Mouse (Mus musculus): ENCODE measurements around the gene Robo3.

The Robo3 gene

GRCm38 (mm10) chr9:37368860-37369259 is 64.2 kb downstream of the Robo3 start:
- in situ Hi-C loops (cut with MboI, MseI), result no loop called here

GRCm38 (mm10) chr9:37368081-37368830 is 64.8 kb downstream of the Robo3 start:
- in situ Hi-C loops (cut with MboI, MseI), result no loop called here

- in situ Hi-C loops (cut with MboI, MseI), result no loop called here
These were observed 65.6 kb downstream of the Robo3 start, which contains the start of gene Hepacam for GRCm38 (mm10) chr9:37367301-37368080. TSS of gene Hepacam (plus strand) at chr9:37367351.

- in situ Hi-C loops (cut with MboI, MseI), result no loop called here
These were observed 67.3 kb downstream of the Robo3 start for GRCm38 (mm10) chr9:37365706-37366105.
